Mouse (Mus musculus) MEL (cell line): ENCODE measurements around the gene Dscam. TPM values are rescaled to one million over a fixed set of nuclear protein-coding genes. Genes with fewer than 3 reads are reported as not detected.

Source experiments
- DNase-seq: peaks from one replicate; pipeline ENCODE4 v3.0.0; 2011; ENCODE audit warnings: low read depth, low spot score
- H3K27ac ChIP-seq: 2 replicates; pipeline ENCODE4 v1.5.1; 2012; ENCODE audit warnings: low read depth, mild to moderate bottlenecking, control low read depth, low read length, moderate library complexity; ENCODE audit not compliant: control insufficient read depth
- H3K27me3 ChIP-seq, 2 experiments: fragments of 150-350 bp in 1 of 2; sonication (generic) in 1 of 2; 2 replicates each; pipeline ENCODE4 v1.6.1; 2012; ENCODE audit warnings: low read length in 2 of 2, mild to moderate bottlenecking in 2 of 2, improper control_type of control experiment in 1 of 2, moderate library complexity in 1 of 2; ENCODE audit not compliant: insufficient read depth in 2 of 2, control insufficient read depth in 1 of 2
- H3K36me3 ChIP-seq, 2 experiments: 2 replicates each; pipeline ENCODE4 v1.6.1; 2012 to 2014; ENCODE audit warnings: low read length in 2 of 2, improper control_type of control experiment in 1 of 2, inconsistent platforms in 1 of 2, mild to moderate bottlenecking in 1 of 2; ENCODE audit not compliant: insufficient read depth in 2 of 2, control insufficient read depth in 1 of 2
- H3K4me1 ChIP-seq, 2 experiments: fragments of 150-350 bp in 1 of 2; sonication (generic) in 1 of 2; 2 replicates each; pipeline ENCODE4 v1.6.1; 2012; ENCODE audit warnings: low read length in 2 of 2, improper control_type of control experiment in 1 of 2, mild to moderate bottlenecking in 1 of 2; ENCODE audit not compliant: insufficient read depth in 2 of 2, control insufficient read depth in 1 of 2
- H3K4me3 ChIP-seq, 2 experiments: fragments of 150-350 bp in 1 of 2; sonication (generic) in 1 of 2; 2 replicates each; pipeline ENCODE4 v1.5.1; 2012; ENCODE audit warnings: low read depth in 2 of 2, low read length in 2 of 2, mild to moderate bottlenecking in 2 of 2, moderate library complexity in 2 of 2, control low read depth in 1 of 2, improper control_type of control experiment in 1 of 2; ENCODE audit not compliant: control insufficient read depth in 1 of 2, insufficient read depth in 1 of 2
- H3K79me2 ChIP-seq: 2 replicates; pipeline ENCODE4 v1.6.1; 2012; ENCODE audit warnings: mild to moderate bottlenecking, low read length, moderate library complexity; ENCODE audit not compliant: control insufficient read depth, poor library complexity, insufficient read depth
- H3K9ac ChIP-seq: 2 replicates; pipeline ENCODE4 v1.6.1; 2012; ENCODE audit warnings: low read depth, mild to moderate bottlenecking, control low read depth, low read length, moderate library complexity; ENCODE audit not compliant: control insufficient read depth, poor library complexity, severe bottlenecking
- H3K9me3 ChIP-seq: fragments of 150-350 bp; sonication (generic); replicated peaks from 2 replicates; pipeline ENCODE4 v1.6.1; 2012; ENCODE audit warnings: mild to moderate bottlenecking, low read length, improper control_type of control experiment, moderate library complexity; ENCODE audit not compliant: insufficient read depth
- CTCF ChIP-seq, 3 experiments: IDR thresholded peaks in 2 of 3; conservative IDR thresholded peaks in 1 of 3; 2 replicates each; pipeline ENCODE4 v1.5.1; 2011 to 2012; ENCODE audit warnings: low read length in 3 of 3, low read depth in 2 of 3, mild to moderate bottlenecking in 2 of 3, improper control_type of control experiment in 1 of 3, inconsistent platforms in 1 of 3, mixed read lengths in 1 of 3, moderate library complexity in 1 of 3; ENCODE audit not compliant: control insufficient read depth in 1 of 3, insufficient read depth in 1 of 3, poor library complexity in 1 of 3, severe bottlenecking in 1 of 3
- EP300 ChIP-seq, 2 experiments: IDR thresholded peaks; 2 replicates each; pipeline ENCODE4 v1.6.1; 2011; ENCODE audit warnings: improper control_type of control experiment in 2 of 2, low read length in 2 of 2, low read depth in 1 of 2, mild to moderate bottlenecking in 1 of 2
- GABPA ChIP-seq: IDR thresholded peaks from 2 replicates; pipeline ENCODE4 v1.6.1; 2012; ENCODE audit warnings: low read depth, mild to moderate bottlenecking, inconsistent platforms, low read length, improper control_type of control experiment, moderate library complexity
- GATA1 ChIP-seq: IDR thresholded peaks from 2 replicates; pipeline ENCODE4 v1.6.1; 2011; ENCODE audit warnings: low read depth, low read length, improper control_type of control experiment
- HCFC1 ChIP-seq: IDR thresholded peaks from 2 replicates; pipeline ENCODE4 v1.6.1; 2012; ENCODE audit warnings: low read depth, mild to moderate bottlenecking, inconsistent platforms, low read length, improper control_type of control experiment, moderate library complexity
- NELFE ChIP-seq: IDR thresholded peaks from 2 replicates; pipeline ENCODE4 v1.6.1; 2011; ENCODE audit warnings: low read depth, low read length, improper control_type of control experiment
- NRF1 ChIP-seq: IDR thresholded peaks from 2 replicates; pipeline ENCODE4 v1.6.1; 2014; ENCODE audit warnings: low read depth, mild to moderate bottlenecking, inconsistent platforms, low read length, improper control_type of control experiment, moderate library complexity; ENCODE audit not compliant: poor library complexity, insufficient read depth, severe bottlenecking
- POLR2AphosphoS5 ChIP-seq: IDR thresholded peaks from 2 replicates; pipeline ENCODE4 v1.6.1; 2012; ENCODE audit warnings: low read depth, borderline replicate concordance, mild to moderate bottlenecking, inconsistent platforms, low read length, moderate library complexity, mixed read lengths
- RAD21 ChIP-seq: IDR thresholded peaks from 2 replicates; pipeline ENCODE4 v1.6.1; 2011; ENCODE audit warnings: mild to moderate bottlenecking, low read depth, low read length, improper control_type of control experiment
- SIN3A ChIP-seq: IDR thresholded peaks from 2 replicates; pipeline ENCODE4 v1.6.1; 2012; ENCODE audit warnings: low read length, improper control_type of control experiment, inconsistent platforms
- SMC3 ChIP-seq: IDR thresholded peaks from 2 replicates; pipeline ENCODE4 v1.6.1; 2011; ENCODE audit warnings: low read depth, low read length, improper control_type of control experiment
- TBP ChIP-seq: IDR thresholded peaks from 2 replicates; pipeline ENCODE4 v1.8.0; 2011; ENCODE audit warnings: low read depth, low read length, improper control_type of control experiment
- TCF12 ChIP-seq: IDR thresholded peaks from 2 replicates; pipeline ENCODE4 v1.6.1; 2014; ENCODE audit warnings: low read depth, mild to moderate bottlenecking, inconsistent platforms, low read length, improper control_type of control experiment, moderate library complexity
- UBTF ChIP-seq: IDR thresholded peaks from 2 replicates; pipeline ENCODE4 v1.6.1; 2012; ENCODE audit warnings: low read depth, mild to moderate bottlenecking, inconsistent platforms, low read length, improper control_type of control experiment, moderate library complexity, borderline replicate concordance; ENCODE audit not compliant: insufficient read depth
- ZC3H11A ChIP-seq: IDR thresholded peaks from 2 replicates; pipeline ENCODE4 v1.6.1; 2012; ENCODE audit warnings: low read depth, mild to moderate bottlenecking, inconsistent platforms, low read length, improper control_type of control experiment
- ZKSCAN1 ChIP-seq: IDR thresholded peaks from 2 replicates; pipeline ENCODE4 v1.6.1; 2012; ENCODE audit warnings: low read depth, mild to moderate bottlenecking, inconsistent platforms, low read length, improper control_type of control experiment, moderate library complexity
- ZNF384 ChIP-seq: IDR thresholded peaks from 2 replicates; pipeline ENCODE4 v1.6.1; 2012; ENCODE audit warnings: low read depth, mild to moderate bottlenecking, inconsistent platforms, low read length, improper control_type of control experiment
- polyA plus RNA-seq, 2 experiments: library from polyadenylated mRNA; stranded (reverse) in 1 of 2; unstranded in 1 of 2; fragments of >175 nt in 1 of 2; fragments of >200 nt in 1 of 2; gene quantifications; 2 replicates each; pipeline versions ENCODE4 v1.2.1 to v1.2.4; 2012; ENCODE audit warnings: low replicate concordance in 2 of 2, low read depth in 1 of 2; ENCODE audit not compliant: insufficient read length in 2 of 2, insufficient read depth in 1 of 2, missing spikeins in 1 of 2
- total RNA-seq: library from RNA; depleted of rRNA; stranded (reverse); fragments of 300-350 nt; gene quantifications from 2 replicates; pipeline ENCODE4 v1.2.3, GENCODE M21; 2012

Gene Dscam
- total and polyA plus RNA-seq, 3 experiments = not detected

DNA sequence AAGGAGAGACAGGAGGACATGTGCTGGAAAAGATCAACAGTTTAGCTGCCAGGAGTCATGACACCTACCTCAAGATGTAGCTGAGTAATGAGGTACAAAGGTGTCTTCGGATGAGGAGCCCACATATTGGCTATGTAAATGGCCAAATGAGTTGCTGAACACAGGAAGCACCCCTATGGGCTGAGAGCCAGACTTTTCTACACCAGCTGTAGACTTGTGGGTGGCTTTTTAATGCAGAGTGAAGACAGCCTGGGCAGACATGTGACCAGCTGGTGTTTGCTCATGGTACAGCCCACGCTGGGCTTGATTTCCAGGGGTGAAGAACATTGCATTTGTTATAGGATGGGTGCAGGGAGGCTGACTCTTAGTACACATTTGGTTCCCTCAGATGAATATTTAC, 43.3 kb downstream of the Dscam start:
- H3K4me3 ChIP-seq = no peak overlapping the region
- no peaks in the 10 kb centered on the region for H3K4me1 ChIP-seq
- no peak overlapping the region for H3K27ac ChIP-seq
- no peak for DNase-seq
- TF ChIP-seq SIN3A = no peak
- TF ChIP-seq ZKSCAN1 = no peak
- TF ChIP-seq EP300 (IDR thresholded peaks at IDR 0.05; ENCODE audit: low read depth in 1 of 2, low read length in 2 of 2) = no peak
- no peak for TF ChIP-seq GATA1
- no peak for TF ChIP-seq HCFC1
- TF ChIP-seq NRF1 = no peak
- TF ChIP-seq SMC3 = no peak
- no peak for TF ChIP-seq ZC3H11A
- TF ChIP-seq ZNF384 = no peak
- no peak for TF ChIP-seq TCF12
- TF ChIP-seq RAD21 = no peak
- no peak for TF ChIP-seq NELFE
- TF ChIP-seq TBP = no peak
- no peak for TF ChIP-seq POLR2AphosphoS5
- no peaks in the 10 kb centered on the region for H3K79me2 ChIP-seq
- no peaks in the 10 kb centered on the region for H3K36me3 ChIP-seq
- H3K9ac ChIP-seq = no peak overlapping the region
- no peaks in the 10 kb centered on the region for H3K9me3 ChIP-seq
- no peaks in the 10 kb centered on the region for H3K27me3 ChIP-seq

DNA sequence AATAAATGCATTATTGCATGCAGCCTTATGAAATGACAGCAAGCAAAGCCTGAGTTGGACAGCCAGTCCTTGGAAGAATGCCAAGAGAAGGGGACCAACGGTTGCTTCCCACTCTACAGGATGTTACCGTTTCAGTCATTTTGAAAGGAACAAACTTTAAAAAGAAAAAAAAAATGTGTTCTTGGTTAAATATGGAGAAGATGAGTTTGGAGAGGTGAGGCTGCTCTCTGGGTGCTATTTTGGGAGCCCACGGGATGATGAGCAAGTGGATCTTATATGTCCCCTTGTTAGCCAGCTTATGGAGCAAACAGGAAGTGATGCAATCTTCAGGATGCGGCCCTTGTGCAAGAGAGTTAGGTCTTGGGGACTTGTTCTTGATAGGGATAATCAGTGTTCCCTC, 60.5 kb downstream of the Dscam start:
- H3K79me2 ChIP-seq = no peaks in the 10 kb centered on the region
- no peak overlapping the region for H3K27ac ChIP-seq
- H3K4me1 ChIP-seq = no peaks in the 10 kb centered on the region
- TF ChIP-seq UBTF (no peak), TCF12 (no peak), SIN3A (no peak), RAD21 (no peak), GABPA (no peak), CTCF (IDR thresholded peaks at IDR 0.05 in 2 of 3, conservative IDR thresholded peaks at IDR 0.05 in 1 of 3; ENCODE audit: control insufficient read depth in 1 of 3, insufficient read depth in 1 of 3, low read depth in 2 of 3, low read length in 3 of 3, poor library complexity in 1 of 3, severe bottlenecking in 1 of 3) (no peak), NRF1 (no peak), EP300 (IDR thresholded peaks at IDR 0.05; ENCODE audit: low read depth in 1 of 2, low read length in 2 of 2) (no peak)
- no peak overlapping the region for H3K4me3 ChIP-seq
- H3K9ac ChIP-seq = no peak overlapping the region
- DNase-seq = no peak
- no peaks in the 10 kb centered on the region for H3K36me3 ChIP-seq
- no peaks in the 10 kb centered on the region for H3K27me3 ChIP-seq
- no peaks in the 10 kb centered on the region for H3K9me3 ChIP-seq
